Mouse (Mus musculus): ENCODE results near the gene Anapc15.
"Not testable (repeated sequence)": the region's sequence is repeated elsewhere in the genome, so short reads cannot be mapped to it uniquely, and the experiment has no call there.

DNA sequence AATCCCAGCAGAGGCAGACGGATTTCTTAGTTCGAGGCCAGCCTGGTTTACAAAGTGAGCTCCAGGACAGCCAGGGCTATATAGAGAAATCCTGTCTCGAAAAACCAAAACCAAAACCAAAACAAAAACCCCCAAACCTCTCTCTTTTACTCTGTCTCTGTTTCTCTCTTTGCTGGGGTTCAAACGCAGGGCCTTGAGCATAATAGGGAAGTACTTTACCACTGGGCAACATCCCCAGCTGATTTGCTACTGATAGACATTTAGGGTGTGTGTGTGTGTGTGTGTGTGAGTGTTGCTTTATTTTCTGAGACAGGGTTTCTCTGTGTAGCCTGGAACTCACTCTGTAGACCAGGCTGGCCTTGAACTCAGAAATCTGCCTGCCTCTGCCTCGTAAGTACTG is 85.5 kb downstream of the Anapc15 start:
- TF ChIP-seq CTCF (IDR thresholded peaks at IDR 0.05; ENCODE audit: borderline replicate concordance, insufficient read depth, low read depth, low read length); POLR2A (IDR thresholded peaks at IDR 0.05; ENCODE audit: borderline replicate concordance, insufficient read depth, low read length): not testable (repeated sequence)

Data from cerebellum, adult 2 months (tissue).